Mouse (Mus musculus): ENCODE results near the gene Ccl5. TPM values are rescaled to one million over a fixed set of nuclear protein-coding genes. Genes with fewer than 3 reads are reported as not detected.

Ccl5 gene
- polyA plus RNA-seq, 1 experiment from 2014 or later = not detected

Other genes with a start within 250 kb of the Ccl5 start
- gene Slfn14, start 243.8 kb downstream of the Ccl5 start, polyA plus RNA-seq (2014; fragmentation: Nextera tagmentation; extraction: Ambion mirVana) = 0.67 and 0.91 TPM in 2 replicates
- gene Ap2b1, start 231.5 kb downstream of the Ccl5 start, polyA plus RNA-seq (2014; fragmentation: Nextera tagmentation; extraction: Ambion mirVana) = 108 and 110 TPM in 2 replicates
- 16.0 and 16.5 TPM in 2 replicates for gene Pex12, start 227.9 kb downstream of the Ccl5 start, polyA plus RNA-seq (2014; fragmentation: Nextera tagmentation; extraction: Ambion mirVana)
- gene Rasl10b, start 121.4 kb downstream of the Ccl5 start, polyA plus RNA-seq (2014; fragmentation: Nextera tagmentation; extraction: Ambion mirVana) = 4.1 and 4.6 TPM in 2 replicates
- gene Gas2l2, start 101.1 kb downstream of the Ccl5 start, polyA plus RNA-seq (2014; fragmentation: Nextera tagmentation; extraction: Ambion mirVana) = not detected in 2 replicates
- 0.29 and 0.68 TPM in 2 replicates for gene 1700020L24Rik, start 92.8 kb downstream of the Ccl5 start, polyA plus RNA-seq (2014; fragmentation: Nextera tagmentation; extraction: Ambion mirVana)
- gene Mmp28, start 67.4 kb downstream of the Ccl5 start, polyA plus RNA-seq (2014; fragmentation: Nextera tagmentation; extraction: Ambion mirVana) = 1.9 and 2.1 TPM in 2 replicates
- 13.8 and 14.9 TPM in 2 replicates for gene Taf15, start 57.4 kb downstream of the Ccl5 start, polyA plus RNA-seq (2014; fragmentation: Nextera tagmentation; extraction: Ambion mirVana)
- gene Heatr9, start 8.3 kb downstream of the Ccl5 start, polyA plus RNA-seq (2014; fragmentation: Nextera tagmentation; extraction: Ambion mirVana) = not detected in 2 replicates
- gene Ccl9, start 48.1 kb upstream of the Ccl5 start, polyA plus RNA-seq (2014; fragmentation: Nextera tagmentation; extraction: Ambion mirVana) = 1.1 and 1.3 TPM in 2 replicates
- gene Ccl6, start 62.6 kb upstream of the Ccl5 start, polyA plus RNA-seq (2014; fragmentation: Nextera tagmentation; extraction: Ambion mirVana) = 0.80 and 0.89 TPM in 2 replicates
- gene Rpl9-ps1, start 115.1 kb upstream of the Ccl5 start, polyA plus RNA-seq (2014; fragmentation: Nextera tagmentation; extraction: Ambion mirVana) = not detected in 2 replicates
- 0.63 and 0.95 TPM in 2 replicates for gene Ccl3, start 118.8 kb upstream of the Ccl5 start, polyA plus RNA-seq (2014; fragmentation: Nextera tagmentation; extraction: Ambion mirVana)
- 0.44 TPM in 1 of 2 replicates, not detected in the other for gene Ccl4, start 132.1 kb upstream of the Ccl5 start, polyA plus RNA-seq (2014; fragmentation: Nextera tagmentation; extraction: Ambion mirVana)
- 0.40 TPM in 1 of 2 replicates, not detected in the other for gene Wfdc17, start 173.5 kb upstream of the Ccl5 start, polyA plus RNA-seq (2014; fragmentation: Nextera tagmentation; extraction: Ambion mirVana)
- not detected in 2 replicates for gene Wfdc18, start 178.5 kb upstream of the Ccl5 start, polyA plus RNA-seq (2014; fragmentation: Nextera tagmentation; extraction: Ambion mirVana)
- not detected in 2 replicates for gene Wfdc21, start 216.4 kb upstream of the Ccl5 start, polyA plus RNA-seq (2014; fragmentation: Nextera tagmentation; extraction: Ambion mirVana)
- 34.4 and 36.5 TPM in 2 replicates for gene Heatr6, start 223.2 kb upstream of the Ccl5 start, polyA plus RNA-seq (2014; fragmentation: Nextera tagmentation; extraction: Ambion mirVana)

All from forebrain, embryonic 11.5 days (tissue).